Mouse (Mus musculus) erythroblast, embryonic 14.5 days (primary cell): ENCODE data around the gene Rpl3l.

Source experiments
- GATA1 ChIP-seq: IDR thresholded peaks from 2 replicates; pipeline ENCODE4 v1.6.1; 2012; ENCODE audit warnings: low read length, inconsistent platforms, mixed read lengths
- TAL1 ChIP-seq: IDR thresholded peaks from 3 replicates; pipeline ENCODE4 v1.6.1; 2012; ENCODE audit warnings: low read length, inconsistent platforms, mixed read lengths

DNA sequence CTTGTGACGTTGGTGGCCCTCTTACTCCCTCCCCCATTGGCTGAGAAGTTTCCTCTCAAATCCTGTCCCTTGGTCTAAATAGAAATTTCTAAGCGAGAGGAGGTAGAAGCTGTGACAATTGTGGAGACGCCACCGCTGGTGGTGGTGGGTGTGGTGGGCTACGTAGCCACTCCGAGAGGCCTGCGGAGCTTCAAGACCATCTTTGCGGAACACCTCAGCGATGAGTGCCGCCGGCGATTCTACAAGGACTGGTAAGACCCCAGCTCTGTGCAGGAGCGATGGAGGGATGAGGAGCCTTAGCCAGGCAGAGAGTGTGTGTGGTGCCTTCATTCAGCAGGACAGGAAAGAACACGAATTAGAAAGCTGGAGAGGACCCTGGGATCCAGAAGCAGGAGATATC is 3.2 kb downstream of the Rpl3l start:
- TF ChIP-seq GATA1 (no peak), TAL1 (no peak)
